Mouse (Mus musculus) layer of hippocampus, adult 18-20 months (tissue): ENCODE results near the gene Icmt. TPM values are rescaled to one million over a fixed set of nuclear protein-coding genes. Genes with fewer than 3 reads are reported as not detected.

Experiments used
- DNase-seq, 2 experiments: peaks; one replicate each; pipeline ENCODE4 v3.0.0; 2022; ENCODE audit warnings: low spot score in 2 of 2
- total RNA-seq, 2 experiments: library from RNA; stranded (reverse); gene quantifications; 2 replicates each; pipeline ENCODE4 v1.2.3; 2021

Gene Icmt
- total RNA-seq, 2 experiments from 2014 or later, result 41.6 to 45.4 TPM

DNA sequence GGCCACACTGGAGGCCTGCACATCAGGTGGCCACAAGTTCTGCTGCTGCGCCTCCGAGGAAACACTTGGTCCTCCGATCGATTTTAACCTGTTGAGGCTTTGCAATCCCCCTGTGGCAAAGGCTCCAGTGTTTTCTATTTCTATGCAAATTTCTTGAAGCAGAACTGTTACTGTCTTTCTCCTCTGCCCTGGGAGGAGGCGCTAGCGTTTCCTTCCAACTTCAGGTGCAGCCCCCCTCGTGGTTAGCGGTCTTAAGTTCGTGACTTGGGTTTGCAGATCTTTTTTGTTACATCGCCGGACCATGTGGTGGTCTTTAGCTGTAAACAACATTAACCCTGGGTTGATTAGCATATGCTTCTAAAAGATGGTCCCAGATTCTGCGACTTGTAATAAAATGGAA is 36.6 kb downstream of the Icmt start:
- DNase-seq, result no peak

DNA sequence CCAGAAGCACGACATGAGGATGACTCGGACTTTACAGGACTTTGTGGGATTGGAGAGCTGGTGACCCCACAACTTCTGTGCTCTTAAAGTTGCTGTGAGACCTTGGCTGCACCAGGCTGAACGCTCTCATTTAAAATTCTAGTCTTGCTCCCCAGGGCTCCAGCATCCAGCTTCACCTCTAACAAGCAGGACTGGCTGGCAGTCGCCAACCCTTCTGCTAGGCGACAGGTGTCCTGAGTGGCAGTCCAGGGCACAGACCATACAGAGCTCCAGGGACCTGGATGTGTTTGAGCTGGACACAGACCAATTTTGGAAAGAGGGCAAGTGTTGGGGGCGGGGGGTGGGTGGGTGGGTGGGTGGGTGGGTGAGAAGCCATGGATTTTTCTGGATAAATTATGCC is 40.7 kb downstream of the Icmt start:
- DNase-seq, result no peak

DNA sequence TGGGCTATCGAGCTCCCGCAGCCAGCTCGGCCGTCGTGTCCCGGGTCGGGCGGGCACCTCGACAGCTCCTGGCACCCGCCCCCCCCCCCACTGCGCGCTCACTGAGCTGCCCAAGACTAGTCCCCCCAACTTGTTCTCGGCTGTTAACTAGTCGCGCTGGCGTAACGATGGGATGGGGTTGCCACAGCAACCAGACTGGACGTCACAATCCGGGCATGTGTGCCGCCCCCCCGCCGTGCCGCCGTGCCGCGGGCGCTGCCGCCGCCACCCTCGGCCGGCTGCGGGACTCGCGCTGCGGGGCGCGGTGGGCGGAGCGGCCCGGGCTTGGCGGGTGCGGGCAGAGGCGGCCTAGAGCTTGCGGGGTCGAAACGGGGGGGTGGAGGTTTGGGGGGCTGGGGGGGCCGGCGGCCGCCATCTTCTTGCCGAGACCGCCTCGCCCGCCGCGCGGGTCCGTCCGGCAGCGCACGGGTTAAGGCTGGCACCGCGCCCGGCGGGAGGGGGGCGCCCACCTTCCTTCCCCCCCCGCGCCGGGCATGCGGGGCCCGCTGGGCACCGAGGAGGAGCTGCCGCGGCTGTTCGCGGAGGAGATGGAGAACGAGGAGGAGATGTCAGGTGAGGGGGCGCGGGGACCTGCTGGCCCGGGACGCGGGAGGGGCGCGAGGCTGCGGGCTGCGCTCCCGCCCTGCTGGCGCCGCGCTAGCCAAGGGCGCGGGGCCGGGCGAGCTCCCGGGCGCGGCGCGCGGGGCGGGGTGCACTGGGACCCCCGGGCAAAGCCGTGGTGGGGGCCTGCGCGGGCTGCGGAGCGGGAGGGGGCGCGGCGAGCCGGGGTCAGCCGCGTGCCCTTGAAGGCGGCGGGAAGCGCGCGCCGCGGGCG is 41.6 kb downstream of the Icmt start, which contains the start of gene Chd5:
Gene Chd5, plus strand, starts transcription at position 233 of the 874 bp plus-strand sequence.
- peak; percentile 60 to 67 for DNase-seq

DNA sequence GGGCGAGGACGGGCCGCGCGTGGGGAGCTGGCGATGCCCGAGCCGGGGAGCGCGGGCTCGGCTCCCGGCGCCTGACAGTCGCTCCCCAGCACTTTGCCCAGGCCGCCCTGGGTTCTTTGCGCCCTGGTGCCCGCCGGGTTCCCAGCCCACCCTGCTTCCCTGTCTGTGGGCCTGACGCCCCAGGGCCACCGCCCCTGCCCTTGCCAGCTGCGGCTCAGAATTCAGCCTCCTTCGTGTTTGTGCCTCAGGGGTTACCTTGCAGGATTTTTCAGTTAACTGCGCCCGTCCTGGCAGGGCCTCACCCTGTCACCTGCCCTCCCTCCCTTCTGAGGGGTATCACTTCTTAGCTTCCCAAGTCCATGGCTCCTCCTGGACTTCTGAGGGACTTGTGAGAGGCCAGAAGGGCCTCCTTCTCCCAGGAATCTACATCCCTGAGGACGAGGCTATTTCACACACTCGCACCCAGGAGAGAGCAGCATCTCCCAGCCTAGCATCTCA is 42.3 kb downstream of the Icmt start:
- DNase-seq, result peak in 1 of 2 experiments; percentile 17

DNA sequence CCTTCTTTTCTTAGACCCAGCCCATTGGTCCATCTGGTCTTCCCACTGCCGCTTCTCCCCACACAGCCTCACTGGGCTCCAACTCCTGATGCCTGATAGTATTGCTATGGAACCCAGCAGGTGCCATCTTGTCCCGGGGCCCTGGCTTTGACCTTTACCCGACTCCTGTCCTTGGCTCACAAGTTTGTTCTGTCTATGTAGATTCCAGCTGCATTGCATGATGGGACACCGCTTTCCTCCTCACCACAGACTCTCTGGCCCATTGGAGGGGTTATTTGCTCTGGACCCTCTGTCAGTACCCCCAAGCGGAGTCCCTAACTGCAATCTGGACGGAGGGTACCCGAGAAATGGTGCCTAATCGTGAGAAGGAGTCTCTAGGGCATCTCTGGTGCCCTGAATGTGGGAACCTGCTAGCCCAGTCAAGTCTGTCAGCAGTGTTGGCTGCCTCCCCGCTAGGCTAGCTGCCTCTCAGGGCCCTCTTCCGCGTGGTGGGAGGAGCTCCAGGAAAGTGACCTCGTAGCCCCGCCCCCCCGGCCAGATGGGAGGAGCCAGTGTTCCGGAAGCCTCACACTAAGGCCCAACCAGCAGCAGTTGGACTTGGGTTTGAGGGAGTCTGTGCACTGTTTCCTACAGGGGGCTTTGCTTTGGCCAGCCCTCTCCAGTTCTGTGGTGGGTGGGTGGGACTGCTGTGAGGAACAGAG is 43.7 kb downstream of the Icmt start:
- DNase-seq, result peak in 1 of 2 experiments; percentile 23

DNA sequence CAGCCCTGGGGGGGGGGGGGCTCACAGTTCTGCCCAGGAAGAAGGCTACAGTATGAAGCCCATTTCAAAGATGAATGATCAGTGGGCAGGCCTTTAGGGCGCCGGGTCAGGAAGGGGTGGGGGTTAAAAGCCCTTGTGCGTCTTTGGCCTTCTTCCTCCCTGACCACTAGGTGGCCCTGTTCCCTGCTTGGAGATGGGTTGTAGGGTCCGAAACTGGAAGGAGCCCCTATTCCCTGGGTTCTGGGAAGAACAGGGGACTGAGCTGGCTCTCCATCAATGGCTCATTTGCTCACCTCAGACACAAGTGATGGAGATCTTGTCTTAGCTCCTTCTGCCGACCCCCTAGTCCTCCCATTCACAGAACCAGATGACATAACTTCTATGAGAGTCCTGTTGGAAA is 46.3 kb downstream of the Icmt start:
- DNase-seq, result peak in 1 of 2 experiments; percentile 22

DNA sequence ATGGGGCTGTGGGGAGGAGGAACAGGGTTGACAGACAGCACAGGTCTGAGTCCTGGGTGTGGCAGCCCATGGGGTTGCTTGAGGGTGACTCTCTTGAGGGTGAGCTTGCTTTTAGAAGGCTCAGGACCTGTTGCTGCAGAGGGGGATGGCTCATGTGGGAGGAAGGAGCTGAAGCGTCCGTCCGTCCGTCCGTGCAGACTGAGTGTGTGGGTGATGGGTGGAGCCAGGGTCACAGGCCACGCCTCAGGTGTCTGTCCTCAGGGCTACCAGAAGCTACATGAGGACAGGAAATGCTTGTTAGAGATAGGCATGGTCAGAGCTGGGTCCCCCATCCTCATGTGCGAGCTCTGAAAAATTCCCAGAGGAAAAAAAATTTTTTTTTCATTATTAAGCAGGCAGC is 47.6 kb downstream of the Icmt start:
- DNase-seq, result no peak

DNA sequence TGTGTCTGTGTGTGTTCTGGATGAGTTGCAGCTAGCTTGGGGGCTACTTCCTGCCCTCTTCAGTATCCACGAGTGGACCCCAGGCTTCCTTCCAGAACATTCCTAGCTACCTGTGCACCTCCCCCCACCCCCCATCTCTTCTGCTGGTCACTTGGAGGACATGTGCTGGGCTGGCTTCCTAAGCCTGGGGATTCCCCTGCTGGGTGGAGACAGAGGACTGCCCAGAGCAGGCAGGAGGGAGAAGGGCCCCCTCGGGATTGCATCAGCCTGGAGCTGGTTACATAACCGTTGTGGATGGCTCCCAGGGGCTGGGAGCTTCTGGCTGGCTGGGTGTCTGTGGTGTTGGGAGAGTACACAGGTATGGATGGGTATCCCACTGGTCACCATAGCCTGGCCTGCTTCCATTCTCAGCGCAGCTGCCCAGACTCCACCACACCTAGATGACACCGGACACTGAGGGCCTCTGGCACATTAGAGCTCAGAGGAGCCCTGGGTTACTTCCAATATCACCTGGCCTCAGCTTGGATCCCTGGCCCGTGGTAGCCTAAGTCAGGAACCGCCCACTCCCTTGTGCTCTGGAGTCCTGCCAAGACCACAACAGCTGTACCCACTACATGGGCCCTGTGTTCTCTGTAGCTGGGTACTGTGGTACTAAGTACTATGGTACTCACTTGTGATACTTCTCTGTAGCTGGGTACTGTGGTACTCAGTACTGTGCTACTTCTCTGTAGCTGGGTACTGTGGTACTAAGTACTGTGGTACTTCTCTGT is 48.3 kb downstream of the Icmt start:
- DNase-seq, result peak in 1 of 2 experiments; percentile 68

DNA sequence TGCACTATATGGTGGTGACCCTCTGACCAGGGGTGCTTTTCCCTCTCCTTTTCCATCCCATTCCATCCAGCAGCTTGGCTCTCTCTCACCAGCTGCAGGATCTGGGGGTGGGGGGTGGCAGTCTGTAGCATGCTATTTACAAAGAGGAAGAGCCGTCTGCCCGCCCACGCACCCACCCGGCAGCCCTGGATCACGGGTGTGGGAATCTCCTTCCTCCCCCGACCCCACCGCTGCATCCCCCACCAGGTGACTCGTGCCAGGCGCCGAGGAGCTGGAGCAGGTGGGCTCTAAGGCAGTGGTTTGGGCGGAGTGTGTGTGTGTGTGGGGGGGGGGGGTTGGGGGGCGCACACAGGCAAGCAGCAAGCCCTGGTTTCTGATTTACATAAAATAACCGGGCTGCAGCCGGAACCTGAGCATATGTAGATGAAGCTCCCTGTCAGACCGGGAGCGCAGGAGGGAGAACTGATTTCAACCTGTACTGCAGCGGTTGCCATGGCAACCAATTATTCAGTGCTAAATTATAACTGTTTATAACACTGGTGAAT is 52.9 kb downstream of the Icmt start:
- DNase-seq, result peak; percentile 56 to 90

DNA sequence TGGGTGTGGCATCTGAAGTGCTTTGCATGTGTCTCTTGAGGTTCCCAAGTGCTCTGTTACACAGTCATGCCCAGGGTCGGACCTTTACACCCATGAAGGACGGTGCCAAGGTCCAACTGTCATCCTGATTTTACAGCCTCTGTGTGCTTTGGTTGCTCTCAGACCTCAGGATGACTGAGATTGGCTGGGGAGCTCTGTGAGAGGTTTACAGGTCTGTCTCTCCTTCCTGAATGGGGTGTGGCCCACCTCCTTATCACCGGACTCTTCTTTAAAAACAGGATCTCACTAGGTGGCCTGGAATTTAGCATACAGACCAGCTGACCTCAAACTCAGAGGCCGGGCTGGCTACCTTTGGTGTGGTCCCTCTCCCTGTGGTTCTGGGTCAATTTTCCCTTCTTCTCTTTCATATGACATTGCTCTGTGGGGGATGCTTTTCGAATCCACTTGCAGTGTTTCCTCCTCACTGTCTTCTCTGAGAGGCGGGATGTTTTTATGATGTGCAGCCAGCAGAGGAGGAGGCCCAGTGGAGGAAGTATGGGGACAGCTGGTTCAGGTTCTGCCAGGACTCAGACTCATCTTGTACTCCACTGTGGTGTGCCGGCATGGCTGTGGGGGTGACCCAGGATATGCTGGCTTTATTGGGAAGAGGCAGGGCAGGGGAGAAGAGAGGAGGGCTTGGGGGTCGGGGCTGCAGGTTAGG is 53.8 kb downstream of the Icmt start:
- DNase-seq, result no peak

DNA sequence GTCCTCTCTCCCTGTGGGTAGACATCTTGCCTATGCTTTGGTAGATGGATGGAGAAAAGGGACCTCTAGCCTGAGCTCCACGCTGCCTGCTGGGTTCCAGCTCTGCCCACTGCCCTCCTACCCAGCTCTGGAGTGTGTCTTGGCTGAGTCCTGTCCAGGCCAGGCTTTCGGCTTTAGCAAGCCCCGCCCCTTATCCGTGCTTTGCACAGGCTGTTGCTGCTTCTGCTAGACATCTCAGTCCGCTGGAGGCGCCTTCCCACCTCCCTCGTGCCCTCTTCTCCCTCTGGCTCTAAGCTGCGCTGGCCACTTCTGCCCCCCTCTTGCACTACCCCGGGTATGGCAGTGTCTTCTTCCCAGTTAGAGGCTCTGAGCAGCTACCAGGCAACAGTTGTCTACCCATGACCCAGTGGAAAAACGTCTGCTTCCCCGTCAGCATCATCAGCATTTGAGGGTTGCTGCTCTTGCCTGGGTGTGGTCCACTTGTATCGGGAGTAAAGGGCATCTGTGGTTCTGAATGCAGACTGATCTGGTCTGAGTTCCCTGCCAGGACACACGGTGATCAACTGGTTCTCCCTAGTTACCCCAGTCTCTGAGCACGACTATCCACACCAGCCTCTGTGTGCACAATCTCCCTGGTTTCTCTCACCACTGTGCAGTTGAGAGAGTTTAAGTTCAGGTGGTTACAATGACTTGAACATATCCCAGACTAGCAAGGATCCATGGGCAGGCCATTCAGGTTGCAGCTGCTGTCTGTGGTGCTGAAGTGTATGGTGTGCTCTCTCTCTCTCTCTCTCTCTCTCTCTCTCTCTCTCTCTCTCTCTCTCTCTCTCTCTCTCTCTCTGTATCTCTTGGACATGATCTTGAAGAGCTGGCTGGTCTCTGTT is 54.6 kb downstream of the Icmt start:
- DNase-seq, result no peak

DNA sequence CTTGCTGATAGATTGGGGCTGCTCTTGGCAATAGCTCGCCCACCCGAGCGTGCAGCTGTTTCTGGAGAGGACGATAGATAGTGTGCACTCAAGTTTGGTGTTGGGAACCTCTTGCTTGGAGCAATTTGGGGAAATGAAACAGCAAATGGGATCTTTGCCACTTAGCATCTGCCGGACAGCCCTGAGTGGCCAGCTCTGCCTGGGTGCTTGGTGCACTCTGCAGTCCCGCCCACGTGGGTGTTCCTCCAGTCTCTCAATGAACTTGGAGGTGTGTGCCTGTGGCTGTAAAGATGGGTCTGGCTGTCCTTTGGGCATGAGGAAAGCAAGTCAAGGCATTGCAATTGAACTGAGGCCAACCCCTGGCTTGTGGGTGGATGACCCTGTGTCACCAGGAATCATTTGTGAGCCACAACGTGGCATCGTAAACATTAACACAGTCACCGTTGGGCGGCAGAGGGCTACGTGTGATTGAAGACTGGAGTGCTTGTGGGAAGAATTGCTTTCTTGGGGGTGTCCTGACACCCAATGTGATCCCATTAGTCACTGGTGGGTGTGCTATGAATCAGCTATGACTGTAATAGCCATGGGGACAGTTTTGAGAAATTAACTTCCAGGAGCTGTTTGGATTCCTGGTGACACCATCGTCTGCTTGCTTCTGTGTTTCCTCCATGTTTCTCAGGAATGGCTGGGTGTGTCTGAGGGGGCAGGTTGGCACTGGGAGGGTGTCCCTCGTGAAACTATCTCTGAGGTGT is 57.0 kb downstream of the Icmt start:
- DNase-seq, result no peak

DNA sequence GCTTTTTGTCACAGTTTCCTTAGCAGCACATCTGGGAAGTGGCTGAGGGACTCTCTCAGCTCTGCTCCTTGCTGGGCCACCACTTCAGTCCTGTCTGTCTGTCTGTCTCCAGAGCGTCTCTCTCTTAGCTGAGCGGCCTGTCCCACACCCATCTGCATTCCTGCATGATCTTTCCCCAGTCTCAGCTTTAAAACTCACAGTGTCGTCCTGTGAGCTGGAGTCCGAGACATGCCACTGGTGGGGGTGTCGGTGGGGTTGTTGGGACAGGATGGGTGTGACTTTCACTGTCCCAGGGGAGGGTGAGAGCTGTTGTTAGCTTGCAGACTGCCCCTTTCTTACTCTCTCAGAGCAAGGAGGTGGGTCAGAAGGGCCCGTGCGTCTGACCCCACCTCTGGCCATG is 58.6 kb downstream of the Icmt start:
- DNase-seq, result no peak

Other genes starting within 250 kb of the Icmt start
- 100 to 1,000 TPM; 147 to 149 TPM for gene Plekhg5, start 224.7 kb upstream of the Icmt start, total RNA-seq
- gene Tnfrsf25, start 181.3 kb upstream of the Icmt start, total RNA-seq, result 10 to 100 TPM; 40.4 to 49.5 TPM
- gene Espn, start 144.9 kb upstream of the Icmt start, total RNA-seq, result 1 to 10 TPM; 2.8 to 3.0 TPM
- gene Hes2, start 138.4 kb upstream of the Icmt start, total RNA-seq, result not detected
- 100 to 1,000 TPM; 329 to 352 TPM for gene Acot7, start 119.1 kb upstream of the Icmt start, total RNA-seq
- 1 to 10 TPM; 5.0 to 6.5 TPM for gene Gpr153, start 23.0 kb upstream of the Icmt start, total RNA-seq
- gene Hes3, start 5.6 kb upstream of the Icmt start, total RNA-seq, result not detected
- 10 to 100 TPM in 1 of 2 experiments, 1 to 10 TPM in 1; 8.1 to 10.2 TPM for gene Rnf207, start 21.8 kb downstream of the Icmt start, total RNA-seq
- gene Rpl22, start 28.5 kb downstream of the Icmt start, total RNA-seq, result 100 to 1,000 TPM; 204 to 205 TPM
- 100 to 1,000 TPM; 129 to 131 TPM for gene Chd5, start 41.4 kb downstream of the Icmt start, total RNA-seq
- gene Nphp4, start 179.5 kb downstream of the Icmt start, total RNA-seq, result 10 to 100 TPM; 25.6 to 26.1 TPM
- gene Kcnab2, start 180.6 kb downstream of the Icmt start, total RNA-seq, result 100 to 1,000 TPM; 760 to 810 TPM